Mouse (Mus musculus) cortical plate, adult 2 months (tissue): ENCODE results near the gene P3h4. TPM values are rescaled to one million over a fixed set of nuclear protein-coding genes. Genes with fewer than 3 reads are reported as not detected.

Source experiments
- H3K27ac ChIP-seq: fragments of 200-500 bp; 2 replicates; pipeline ENCODE4 v1.5.1; 2012; ENCODE audit warnings: low read length, control low read depth, inconsistent platforms; ENCODE audit not compliant: insufficient read depth
- H3K4me1 ChIP-seq: fragments of 200-500 bp; 2 replicates; pipeline ENCODE4 v1.6.1; 2011; ENCODE audit warnings: low read length; ENCODE audit not compliant: control insufficient read depth, insufficient read depth
- H3K4me3 ChIP-seq: fragments of 200-500 bp; 2 replicates; pipeline ENCODE4 v1.5.1; 2011; ENCODE audit warnings: mild to moderate bottlenecking, low read length, control low read depth; ENCODE audit not compliant: insufficient read depth
- CTCF ChIP-seq: fragments of 200-500 bp; IDR thresholded peaks from 2 replicates; pipeline ENCODE4 v1.5.1; 2011; ENCODE audit warnings: mild to moderate bottlenecking, control low read depth, low read length; ENCODE audit not compliant: insufficient read depth; ENCODE audit errors: extremely low read depth
- POLR2A ChIP-seq: fragments of 200-500 bp; IDR thresholded peaks from 2 replicates; pipeline ENCODE4 v1.6.1; 2011; ENCODE audit warnings: mild to moderate bottlenecking, low read length, control low read depth; ENCODE audit not compliant: insufficient read depth; ENCODE audit errors: extremely low read depth
- polyA plus RNA-seq: library from polyadenylated mRNA; depleted of rRNA; stranded (reverse); fragments of >200 nt; gene quantifications from 2 replicates; pipeline ENCODE4 v1.2.3, GENCODE M21; 2012; rRNA removed

P3h4 gene
- polyA plus RNA-seq, result 14.4 and 15.3 TPM in 2 replicates

DNA sequence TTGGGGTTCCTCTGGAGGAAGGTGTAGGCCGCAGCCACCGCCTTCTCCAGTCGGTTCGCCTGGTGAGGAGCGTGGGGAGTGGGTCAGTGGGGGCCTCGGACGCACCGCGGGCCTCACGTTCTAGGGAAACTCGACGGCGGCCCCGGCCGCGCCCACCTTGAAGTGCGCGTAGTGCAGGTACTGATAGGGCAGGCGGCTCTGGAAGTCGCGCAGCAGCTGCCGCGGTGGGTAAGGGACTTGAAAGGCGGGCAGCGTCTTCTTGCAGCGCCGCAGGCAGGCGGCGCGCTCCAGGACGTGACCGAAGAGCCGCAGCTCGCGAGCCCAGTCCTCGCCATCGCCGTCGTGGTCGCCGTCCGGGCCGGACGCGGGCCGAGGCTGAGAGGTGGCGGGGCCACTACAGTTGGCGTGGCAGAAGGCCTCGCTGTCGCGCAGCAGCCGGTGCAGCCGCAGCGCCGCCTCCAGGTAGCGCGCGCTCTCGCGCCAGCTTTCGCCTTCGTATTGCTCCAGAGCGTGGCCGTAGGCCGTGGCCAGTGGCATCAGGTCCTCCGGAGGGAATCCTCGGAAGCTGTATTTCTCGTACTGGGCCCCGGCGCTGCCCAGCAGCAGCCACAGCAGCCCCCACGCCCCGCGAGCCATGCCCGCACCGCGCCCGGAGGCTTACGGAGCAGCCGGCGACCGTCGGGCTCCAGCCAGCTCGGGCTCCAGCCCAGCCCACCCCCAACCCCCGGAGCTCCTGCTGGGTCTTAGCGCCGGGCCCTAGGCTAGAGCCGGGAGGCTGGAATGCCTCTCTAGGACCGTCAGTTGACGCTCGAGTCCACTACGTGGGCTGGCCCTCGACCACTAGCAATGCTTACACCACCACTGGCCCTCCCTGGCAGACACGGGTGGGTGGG, at the start of gene P3h4:
TSS of gene P3h4 (minus strand) at position 816 of the 893 bp plus-strand sequence.
- peak within 1 kb of the TSS; percentile 70 for H3K4me3 ChIP-seq

DNA sequence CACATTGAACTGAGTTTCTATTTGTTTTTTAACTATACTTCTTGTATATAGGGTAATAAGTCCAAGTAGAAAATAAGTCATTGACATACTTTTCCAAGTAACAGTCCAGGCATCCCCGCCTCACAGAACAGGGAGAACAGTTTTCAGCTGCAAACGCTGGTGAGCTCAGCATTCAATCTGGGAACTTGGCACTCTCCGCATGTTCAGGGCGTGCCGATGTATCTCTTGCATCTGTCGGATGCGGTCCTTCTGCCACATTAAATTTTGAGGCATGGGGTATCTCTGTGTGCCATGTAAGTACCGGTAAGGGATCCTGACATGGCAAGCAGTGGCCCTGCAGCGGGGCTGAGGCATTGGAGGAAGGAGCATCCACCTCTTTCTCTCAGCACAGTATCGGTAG, 48.1 kb upstream of the P3h4 start:
- H3K4me3 ChIP-seq, result no peak overlapping the region
- no peak overlapping the region for H3K27ac ChIP-seq
- H3K4me1 ChIP-seq, result peaks cover 8% of the 10 kb centered on the region
- TF ChIP-seq POLR2A, result no peak
- no peak for TF ChIP-seq CTCF

More for the DNA sequence above, at the start of gene P3h4:
- TF ChIP-seq CTCF, result peak; percentile 26; the same call in 1 of the 2 replicates
- TF ChIP-seq POLR2A, result no peak
- Histone ChIP-seq H3K27ac (peak within 1 kb of the TSS; percentile 54; the same call in 1 of the 2 replicates), H3K4me1 (no peaks in the 10 kb centered on the region)

DNA sequence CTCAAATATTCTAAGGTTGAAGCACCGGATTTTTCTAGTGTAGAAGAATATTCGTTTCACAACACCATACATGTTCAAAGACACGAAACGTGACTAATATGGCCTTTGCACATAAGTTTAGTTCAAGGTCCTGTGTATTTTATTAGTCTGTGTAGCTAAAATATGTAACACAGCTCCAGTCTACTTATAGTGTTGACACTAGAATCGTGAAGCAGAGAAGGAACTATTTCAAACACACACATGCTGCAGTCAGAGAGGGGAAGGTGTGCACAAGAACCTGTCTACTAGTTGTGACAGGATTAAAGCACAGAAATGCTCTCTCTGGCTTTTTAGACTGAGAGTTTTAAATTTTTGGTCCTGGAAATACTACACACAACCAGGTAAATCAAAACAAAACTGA, 43.1 kb upstream of the P3h4 start:
- peaks cover 4% of the 10 kb centered on the region; the same call in 1 of the 2 replicates for H3K4me1 ChIP-seq
- no peak overlapping the region for H3K4me3 ChIP-seq
- no peak overlapping the region for H3K27ac ChIP-seq
- TF ChIP-seq POLR2A (no peak), CTCF (no peak)

GRCm38 (mm10) chr11:100457247-100457646, 42.6 kb upstream of the P3h4 start:
- H3K4me3 ChIP-seq, result no peak overlapping the region
- TF ChIP-seq POLR2A (no peak), CTCF (no peak)
- H3K4me1 ChIP-seq, result peaks cover 4% of the 10 kb centered on the region; the same call in 1 of the 2 replicates
- H3K27ac ChIP-seq, result no peak overlapping the region

DNA sequence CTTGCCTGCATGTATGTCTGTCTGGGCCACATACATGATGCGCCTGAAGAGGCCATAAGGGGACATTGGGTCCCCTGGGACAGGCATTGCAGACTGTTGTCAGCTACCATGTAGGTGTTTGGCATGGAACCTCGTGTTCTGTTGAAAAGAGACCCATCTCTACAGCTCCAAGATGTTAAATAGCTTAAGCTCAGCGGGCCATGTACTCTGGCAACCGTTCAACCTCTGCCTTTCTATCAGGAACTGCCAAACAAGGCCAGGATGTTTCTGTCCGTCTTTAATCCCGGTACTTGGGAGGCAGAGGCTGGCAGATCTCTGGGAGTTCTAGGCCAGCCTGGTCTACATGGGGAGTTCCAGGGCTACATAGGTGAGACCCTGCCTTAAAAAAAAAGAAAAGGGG, 28.0 kb upstream of the P3h4 start:
- peaks cover 4% of the 10 kb centered on the region; the same call in 1 of the 2 replicates for H3K4me1 ChIP-seq
- H3K27ac ChIP-seq, result no peak overlapping the region
- TF ChIP-seq CTCF (no peak), POLR2A (no peak)
- no peak overlapping the region for H3K4me3 ChIP-seq

DNA sequence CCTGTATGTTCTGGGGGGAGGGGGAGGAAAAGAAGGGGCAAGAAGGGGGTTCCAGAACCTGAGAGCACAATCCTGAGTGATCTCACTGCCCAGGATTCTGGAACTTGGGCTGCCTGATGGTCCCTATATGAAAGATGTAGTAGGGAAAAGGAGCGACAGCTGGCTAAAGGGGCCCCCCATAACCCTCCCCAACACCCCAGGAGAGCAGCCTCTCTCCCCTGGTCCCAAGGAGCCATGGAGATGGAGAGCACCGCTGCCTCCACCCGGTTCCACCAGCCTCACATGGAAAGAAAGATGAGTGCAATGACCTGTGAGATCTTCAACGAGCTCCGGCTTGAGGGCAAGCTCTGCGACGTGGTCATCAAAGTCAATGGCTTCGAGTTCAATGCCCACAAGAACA, 27.2 kb upstream of the P3h4 start, which contains the start of the genes Nt5c3b and Klhl10:
TSS of gene Nt5c3b (minus strand) at position 12 of the 400 bp plus-strand sequence.
TSS of gene Klhl10 (plus strand) at position 121 of the 400 bp plus-strand sequence.
- H3K4me1 ChIP-seq, result peaks cover 4% of the 10 kb centered on the region; the same call in 1 of the 2 replicates
- TF ChIP-seq CTCF, result no peak
- TF ChIP-seq POLR2A, result no peak
- H3K27ac ChIP-seq, result peak within 1 kb of the TSS; percentile 67; the same call in 1 of the 2 replicates
- peak within 1 kb of the TSS; percentile 78 for H3K4me3 ChIP-seq

DNA sequence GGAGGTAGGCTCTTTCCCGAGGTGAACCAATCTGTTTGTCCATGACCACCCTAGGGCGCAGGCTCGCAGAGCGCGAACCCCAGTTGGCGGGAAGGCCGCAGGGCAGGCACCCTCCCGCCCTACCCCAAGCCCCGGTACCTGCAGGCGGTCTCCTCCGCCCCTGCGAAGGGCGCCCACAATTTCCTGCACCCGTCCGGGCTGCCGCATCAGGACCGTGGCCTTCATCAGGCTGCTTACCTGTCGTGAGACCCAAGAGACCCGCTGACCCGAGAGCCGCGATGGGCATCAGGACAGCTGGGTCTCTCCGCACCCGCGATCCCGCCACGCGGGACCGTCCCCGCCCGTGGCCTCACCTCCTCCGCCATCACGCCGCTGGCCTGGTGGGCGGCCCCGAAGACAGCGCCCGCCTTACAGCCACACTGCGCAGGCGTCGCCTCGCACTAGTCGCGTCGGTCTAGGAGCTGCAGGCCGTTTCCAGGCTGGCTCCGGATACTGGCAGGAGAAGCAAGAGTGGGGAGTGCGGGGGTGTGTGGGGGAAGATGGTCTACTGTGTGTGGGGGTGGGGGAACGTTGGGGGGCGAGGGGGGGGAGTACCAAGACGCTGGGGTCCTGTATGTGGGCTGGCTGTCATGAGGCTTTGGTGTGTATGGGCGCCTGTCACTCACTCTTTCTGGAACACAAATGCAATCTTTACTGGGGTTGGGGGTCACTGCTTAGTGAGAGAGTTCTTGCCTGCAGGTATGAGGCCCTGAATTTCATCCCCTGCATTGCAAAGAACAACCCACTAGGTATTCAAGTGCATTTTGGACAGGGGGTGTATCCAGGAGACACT, 26.3 kb upstream of the P3h4 start:
- Histone ChIP-seq H3K4me3 (peak overlapping the region; percentile 78), H3K4me1 (peaks cover 4% of the 10 kb centered on the region; the same call in 1 of the 2 replicates), H3K27ac (peak overlapping the region; percentile 67; the same call in 1 of the 2 replicates)
- TF ChIP-seq POLR2A, result peak; percentile 92
- no peak for TF ChIP-seq CTCF

- no peak overlapping the region for H3K4me3 ChIP-seq
- H3K4me1 ChIP-seq, result peaks cover 4% of the 10 kb centered on the region; the same call in 1 of the 2 replicates
- no peak overlapping the region for H3K27ac ChIP-seq
- TF ChIP-seq POLR2A (no peak), CTCF (no peak)
Observed at GRCm38 (mm10) chr11:100437901-100438300, 23.3 kb upstream of the P3h4 start.

DNA sequence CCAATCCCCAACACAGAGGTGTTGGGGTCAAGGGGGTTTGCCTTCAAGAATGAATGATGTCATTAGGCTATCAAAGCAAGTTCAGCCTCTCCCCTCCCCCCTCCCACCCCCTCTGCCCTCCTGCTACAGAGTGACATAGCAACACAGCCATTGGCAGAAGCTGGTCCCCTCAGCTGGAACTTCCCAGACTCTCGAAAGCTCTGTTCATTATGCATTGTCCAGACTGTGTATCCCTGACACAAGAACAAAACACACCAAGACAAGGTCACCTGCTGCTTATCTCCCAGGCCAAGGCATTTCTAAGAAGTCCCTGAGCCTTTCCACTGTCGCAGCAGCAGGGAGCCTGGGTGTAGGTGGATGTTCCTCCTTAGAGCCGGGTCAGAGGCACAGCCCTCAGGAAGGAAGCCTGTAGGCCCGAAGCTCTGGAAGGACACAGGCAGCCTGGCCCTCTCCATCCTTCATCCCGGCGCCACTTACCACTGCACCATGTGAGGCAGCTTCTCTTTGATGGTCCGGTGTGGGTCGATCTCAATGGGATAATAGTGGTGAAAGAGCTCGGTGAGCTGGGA, 21.1 kb upstream of the P3h4 start:
- no peak for TF ChIP-seq CTCF
- TF ChIP-seq POLR2A, result no peak
- Histone ChIP-seq H3K4me1 (peaks cover 2% of the 10 kb centered on the region; the same call in 1 of the 2 replicates), H3K4me3 (no peak overlapping the region), H3K27ac (no peak overlapping the region)
